Mouse (Mus musculus): ENCODE data around the gene Fgfr1op. TPM values are rescaled to one million over a fixed set of nuclear protein-coding genes. Genes with fewer than 3 reads are reported as not detected.
"Not testable (repeated sequence)": the region's sequence is repeated elsewhere in the genome, so short reads cannot be mapped to it uniquely, and the experiment has no call there.

Gene Fgfr1op
- 7.1 and 16.5 TPM in 2 replicates for polyA plus RNA-seq (2012)

GRCm38 (mm10) chr17:8164701-8165607 is at the start of gene Fgfr1op:
Gene Fgfr1op, plus strand, starts transcription at chr17:8165501.
- not testable (repeated sequence) for TF ChIP-seq GATA1 (IDR thresholded peaks at IDR 0.05; ENCODE audit: low read length)

GRCm38 (mm10) chr17:8147439-8148316 is 17.6 kb upstream of the Fgfr1op start, which contains the start of the genes Gm49673 and Rnaset2a:
Gene Gm49673, minus strand, starts transcription at chr17:8147788.
Gene Rnaset2a, minus strand, starts transcription at chr17:8148097.
- TF ChIP-seq GATA1 (IDR thresholded peaks at IDR 0.05; ENCODE audit: low read length): not testable (repeated sequence)

- TF ChIP-seq GATA1 (IDR thresholded peaks at IDR 0.05; ENCODE audit: low read length): no peak
Observed at GRCm38 (mm10) chr17:8170331-8170730, 5.0 kb downstream of the Fgfr1op start.

- TF ChIP-seq GATA1 (IDR thresholded peaks at IDR 0.05; ENCODE audit: low read length): no peak
Observed at GRCm38 (mm10) chr17:8171081-8171480, 5.8 kb downstream of the Fgfr1op start.

DNA sequence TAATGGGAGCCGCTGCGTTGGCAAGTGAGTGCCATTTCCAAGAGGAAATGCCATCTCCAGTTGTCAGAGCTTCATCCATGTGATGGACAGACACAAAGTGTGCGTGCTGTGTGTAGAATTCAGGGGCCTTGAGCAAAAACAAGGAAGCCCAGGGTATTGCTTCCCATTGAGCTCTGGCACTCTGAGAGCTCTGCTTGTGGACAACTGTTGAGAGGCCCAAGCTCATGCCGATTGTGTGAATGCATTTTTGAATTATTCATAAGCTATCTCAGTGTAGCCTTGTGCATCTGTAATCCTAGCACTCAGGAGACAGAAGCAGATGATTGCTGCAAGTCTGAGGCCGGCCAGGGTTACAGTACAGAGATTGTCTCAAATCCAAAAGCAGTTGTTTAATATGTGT is 11.8 kb downstream of the Fgfr1op start:
- TF ChIP-seq GATA1 (IDR thresholded peaks at IDR 0.05; ENCODE audit: low read length): no peak

DNA sequence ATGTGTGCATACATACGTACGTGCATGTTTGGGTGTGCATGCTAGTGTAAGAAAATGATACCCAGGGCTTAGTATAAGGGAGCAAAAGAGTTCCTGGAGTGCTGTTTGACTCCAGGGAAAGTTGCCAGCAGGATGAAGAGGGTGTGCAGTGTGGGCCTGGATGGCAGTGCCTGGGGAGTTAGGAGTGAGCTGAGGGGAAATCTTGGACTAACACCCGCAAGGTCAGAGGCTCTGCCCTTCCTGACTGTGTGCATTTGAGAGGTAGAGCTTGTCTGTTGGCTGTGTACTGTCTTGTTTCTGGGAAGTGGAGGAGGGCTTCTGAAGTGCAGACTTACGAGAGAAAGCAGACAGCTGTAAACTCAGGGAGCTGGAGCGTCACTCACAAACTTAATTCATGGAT is 18.5 kb downstream of the Fgfr1op start:
- TF ChIP-seq GATA1 (IDR thresholded peaks at IDR 0.05; ENCODE audit: low read length): no peak

GRCm38 (mm10) chr17:8184217-8184616 is 18.9 kb downstream of the Fgfr1op start:
- TF ChIP-seq GATA1 (IDR thresholded peaks at IDR 0.05; ENCODE audit: low read length): no peak

DNA sequence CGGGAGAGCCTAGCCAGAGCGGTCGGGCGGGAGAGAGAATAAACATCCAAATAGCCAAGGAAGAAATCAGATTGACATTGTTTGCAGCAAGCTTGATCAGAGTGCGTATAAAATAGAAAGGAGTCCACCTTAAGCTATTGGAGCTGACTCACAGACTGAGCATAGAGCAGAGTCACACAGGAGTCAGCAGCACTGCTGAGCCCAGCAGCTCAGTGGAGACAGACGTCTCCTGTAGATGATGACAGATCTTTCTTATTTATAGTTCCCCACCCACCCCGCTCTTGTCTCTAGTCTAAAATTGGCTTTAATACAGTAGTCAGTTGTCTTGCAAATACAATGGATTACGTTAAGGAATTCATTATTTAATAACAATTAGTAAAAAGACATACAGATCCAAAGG is 28.4 kb downstream of the Fgfr1op start:
- no peak for TF ChIP-seq GATA1 (IDR thresholded peaks at IDR 0.05; ENCODE audit: low read length)

GRCm38 (mm10) chr17:8195685-8196376 is 30.5 kb downstream of the Fgfr1op start:
- no peak for TF ChIP-seq GATA1 (IDR thresholded peaks at IDR 0.05; ENCODE audit: low read length)

DNA sequence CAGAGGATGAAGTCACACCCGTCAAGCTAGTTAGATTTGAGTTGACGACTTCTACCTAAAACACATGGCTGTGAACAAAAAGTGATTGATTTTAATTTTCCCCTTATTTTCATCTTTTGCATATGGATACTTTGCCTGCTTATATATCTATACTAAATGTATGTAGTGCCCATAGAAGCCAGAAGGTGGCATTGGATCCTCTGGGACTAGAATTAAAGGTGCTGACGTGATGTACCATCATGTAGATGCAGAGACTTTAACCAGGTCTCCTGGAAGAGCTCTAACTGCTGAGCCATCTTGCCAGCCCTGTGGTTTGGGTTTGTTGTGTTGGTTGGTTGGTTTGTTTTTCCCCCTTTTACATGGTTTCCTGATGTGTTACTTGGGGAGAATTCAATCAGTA is 32.4 kb downstream of the Fgfr1op start:
- no peak for TF ChIP-seq GATA1 (IDR thresholded peaks at IDR 0.05; ENCODE audit: low read length)

- TF ChIP-seq GATA1 (IDR thresholded peaks at IDR 0.05; ENCODE audit: low read length): no peak
Observed at GRCm38 (mm10) chr17:8199067-8199935, 34.0 kb downstream of the Fgfr1op start.

DNA sequence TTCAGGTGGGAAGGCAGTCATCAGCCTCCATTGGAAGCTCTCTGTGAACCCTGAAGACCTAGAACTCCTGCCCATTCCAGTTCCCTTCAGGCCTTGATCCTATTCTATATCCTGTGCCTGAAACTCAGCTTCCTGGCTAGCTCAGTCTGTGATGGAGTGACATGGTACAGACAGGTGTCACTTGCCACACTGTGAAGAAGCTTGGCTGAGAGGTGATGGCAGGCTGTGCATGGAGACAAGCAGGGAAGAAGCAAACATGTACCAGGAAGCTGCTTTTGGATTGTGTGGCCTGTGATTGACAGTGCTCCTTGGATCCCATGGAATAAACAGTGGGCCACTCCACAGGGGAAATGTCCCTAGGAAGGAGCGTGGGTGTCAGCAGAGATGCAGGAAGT is 34.6 kb downstream of the Fgfr1op start:
- no peak for TF ChIP-seq GATA1 (IDR thresholded peaks at IDR 0.05; ENCODE audit: low read length)

- TF ChIP-seq GATA1 (IDR thresholded peaks at IDR 0.05; ENCODE audit: low read length): no peak
Observed at GRCm38 (mm10) chr17:8203487-8203886, 38.2 kb downstream of the Fgfr1op start.

DNA sequence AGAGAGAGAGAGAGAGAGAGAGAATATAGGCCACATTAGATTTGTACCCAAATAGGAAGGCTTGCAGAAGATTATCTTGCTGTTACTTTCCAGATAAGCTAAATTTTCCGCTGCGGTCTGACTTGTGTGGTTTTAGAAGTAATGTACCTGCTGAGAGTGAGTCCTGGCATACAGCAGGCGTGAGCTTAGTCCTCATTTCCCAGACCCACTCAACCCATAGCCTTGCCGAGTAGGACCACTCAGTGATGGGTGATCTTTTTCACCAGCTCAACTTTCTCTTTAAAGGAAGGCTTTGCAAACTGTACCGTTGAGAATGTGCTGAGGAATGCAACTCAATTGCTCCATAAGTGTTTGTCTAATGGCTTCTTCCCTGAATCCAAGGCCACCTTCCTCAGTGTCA is 41.4 kb downstream of the Fgfr1op start:
- TF ChIP-seq GATA1 (IDR thresholded peaks at IDR 0.05; ENCODE audit: low read length): no peak
